Mouse (Mus musculus): ENCODE measurements around the gene Gpr165.
A peak's percentile ranks its signal among the peaks of the same experiment; 100 is the strongest.

The Gpr165 gene

GRCm38 (mm10) chrX:96712907-96713774 lies at the start of gene Gpr165:
Gene Gpr165 (plus strand): TSS chrX:96713441.
- peak; percentile 19 to 26 for DNase-seq

- no peak for DNase-seq
Observed at GRCm38 (mm10) chrX:96674871-96675270, 38.4 kb upstream of the Gpr165 start.

All from cerebellum, postnatal 36 days (tissue).